ENCODE assay signal across 11 mouse cellular contexts in genomic region chr9:108461675-108462074, GRCm38 (mm10). TPM values are rescaled to one million over a fixed set of nuclear protein-coding genes. Genes with fewer than 3 reads are reported as not detected.
DNase-seq lines count a peak whose midpoint lies in the region; ATAC-seq and TF ChIP-seq lines count a peak whose summit lies in the region.
"Had no signal": no experiment of that assay in that cellular context is flagged by ENCODE, and none has a peak within 500 bp of the region (broad histone marks: within the 10 kb centered on the region; RNA-seq: fewer than 3 reads in every experiment).

No protein-coding gene starts in this region.

- H3K36me3 ChIP-seq in heart, embryonic 12.5 days, result peaks cover 41% of the 10 kb centered on the region
- peaks cover 54% of the 10 kb centered on the region for H3K36me3 ChIP-seq in G1E (replicated peaks)
- peaks cover 48% of the 10 kb centered on the region for H3K36me3 ChIP-seq in hindbrain, embryonic 10.5 days
- peaks cover 29% of the 10 kb centered on the region for H3K36me3 ChIP-seq in macrophage (ENCODE audit: inconsistent target)

- peaks cover 15% of the 10 kb centered on the region for H3K4me1 ChIP-seq in heart, embryonic 12.5 days (replicated peaks)
- H3K4me1 ChIP-seq in G1E (ENCODE audit: insufficient read depth, low read depth, low read length), result peaks cover 48% of the 10 kb centered on the region
- H3K4me1 ChIP-seq in hindbrain, embryonic 10.5 days (replicated peaks), result peaks cover 21% of the 10 kb centered on the region

- no peak overlapping the region for H3K27ac ChIP-seq in heart, embryonic 12.5 days (ENCODE audit: poor library complexity, severe bottlenecking)
- H3K27ac ChIP-seq in hindbrain, embryonic 10.5 days, result peak overlapping the region; percentile 96
- H3K27ac ChIP-seq in macrophage, result no peak overlapping the region

- DNase-seq in heart, postnatal 4 days, result no peak
- no peak for DNase-seq in G1E (ENCODE audit: low spot score)
- DNase-seq in hindbrain, embryonic 10.5 days (ENCODE audit: low spot score), result no peak
- no peak for DNase-seq in cerebellum, adult 8-10 months
- DNase-seq in B cell, adult 2 months, result no peak
- DNase-seq in left cerebral cortex, adult 11 months (ENCODE audit: low spot score), result no peak
- DNase-seq: cerebellum, postnatal 25 days; layer of hippocampus, adult 9-11 months; thymus, postnatal 36 days had no signal

- peak overlapping the region; percentile 80 for H3K4me3 ChIP-seq in heart, embryonic 12.5 days
- H3K4me3 ChIP-seq in G1E (ENCODE audit: low read depth, low read length) (peak overlapping the region; percentile 88), macrophage (ENCODE audit: inconsistent target) (peak overlapping the region; percentile 89)
- peak overlapping the region; percentile 98 for H3K4me3 ChIP-seq in hindbrain, embryonic 10.5 days

- H3K79me2 ChIP-seq in macrophage (ENCODE audit: inconsistent target), result peaks cover 37% of the 10 kb centered on the region

- TF ChIP-seq CTCF in G1E (IDR thresholded peaks at IDR 0.05; ENCODE audit: low read depth, low read length), result no peak

- 86% methylated on average over 5 of the region's 5 CpGs for WGBS in heart, embryonic 12.5 days
- 90% methylated on average over 5 of the region's 5 CpGs for WGBS in hindbrain, embryonic 10.5 days
- 98% methylated on average over 5 of the region's 5 CpGs for WGBS in macrophage (ENCODE audit: missing documents)

- H3K9me3 ChIP-seq in heart, embryonic 12.5 days (replicated peaks), result no peaks in the 10 kb centered on the region
- no peaks in the 10 kb centered on the region for H3K9me3 ChIP-seq in G1E (replicated peaks)
- H3K9me3 ChIP-seq in hindbrain, embryonic 10.5 days, result no peaks in the 10 kb centered on the region

- H3K4me2 ChIP-seq in heart, embryonic 12.5 days, result peak overlapping the region; percentile 96

- no peaks in the 10 kb centered on the region; the same call in 1 of the 2 replicates for H3K27me3 ChIP-seq in heart, embryonic 12.5 days (replicated peaks)
- no peaks in the 10 kb centered on the region for H3K27me3 ChIP-seq in G1E (ENCODE audit: insufficient read depth, low read length)
- H3K27me3 ChIP-seq in hindbrain, embryonic 10.5 days (ENCODE audit: insufficient read depth, poor library complexity, severe bottlenecking), result peaks cover 6% of the 10 kb centered on the region; the same call in 1 of the 2 replicates

- no peak for ATAC-seq in heart, embryonic 12.5 days (ENCODE audit: insufficient number of reproducible peaks, low FRiP score)
- no peak for ATAC-seq in G1E (ENCODE audit: extremely low read depth, insufficient number of reproducible peaks, low FRiP score, poor library complexity, severe bottlenecking)

- peak overlapping the region; percentile 84 for H3K9ac ChIP-seq in heart, embryonic 12.5 days

RNA-seq across cellular contexts. Expression of gene Klhdc8b, which starts 0.3 kb away (rescaled TPM):
- polyA plus RNA-seq in heart, embryonic 12.5 days (2016; fragmentation: Nextera tagmentation; extraction: Ambion mirVana), result 96.5 and 99.1 TPM in 2 replicates
- 10 to 100 TPM; 43.9 to 45.6 TPM for total RNA-seq in heart, postnatal 4 days (2021)
- 14.7 and 21.2 TPM in 2 replicates for total RNA-seq in G1E (2014; fragmentation: Nextera tagmentation)
- total RNA-seq in G1E (2017), result 52.8 and 63.1 TPM in 2 replicates
- polyA plus RNA-seq in G1E (2012), result 112 and 116 TPM in 2 replicates
- polyA plus RNA-seq in hindbrain, embryonic 10.5 days (2016; fragmentation: Nextera tagmentation; extraction: Ambion mirVana), result 29.5 and 41.3 TPM in 2 replicates
- total RNA-seq in macrophage (2018; cell fraction: chromatin; rRNA removed), result 10 to 100 TPM; 17.2 to 49.6 (median 34.8) TPM
- total RNA-seq in macrophage (2018; cell fraction: cytosol; rRNA removed), result 1 to 10 TPM in 9 of 26 experiments, under 1 TPM in 17; 0.10 to 3.1 (median 0.67) TPM
- 10 to 100 TPM in 24 of 26 experiments, 1 to 10 TPM in 2; 7.4 to 27.6 (median 18.3) TPM for total RNA-seq in macrophage (2018; cell fraction: nucleus; rRNA removed)
- 1.5 to 1.9 TPM (median 1.6 TPM) in 3 replicates for polyA plus RNA-seq in macrophage (2018)

RNA-seq across cellular contexts. Expression of gene Ccdc71, which starts 1.3 kb away (rescaled TPM):
- polyA plus RNA-seq in heart, embryonic 12.5 days (2016; fragmentation: Nextera tagmentation; extraction: Ambion mirVana), result 39.1 and 39.2 TPM in 2 replicates
- total RNA-seq in heart, postnatal 4 days (2021), result 10 to 100 TPM; 27.0 to 28.4 TPM
- total RNA-seq in G1E (2014; fragmentation: Nextera tagmentation), result 52.4 and 53.0 TPM in 2 replicates
- total RNA-seq in G1E (2017), result 20.3 and 22.3 TPM in 2 replicates
- 24.1 and 25.6 TPM in 2 replicates for polyA plus RNA-seq in G1E (2012)
- polyA plus RNA-seq in hindbrain, embryonic 10.5 days (2016; fragmentation: Nextera tagmentation; extraction: Ambion mirVana), result 56.1 and 56.9 TPM in 2 replicates
- 10 to 100 TPM in 14 of 26 experiments, 1 to 10 TPM in 12; 3.7 to 17.3 (median 10.7) TPM for total RNA-seq in macrophage (2018; cell fraction: chromatin; rRNA removed)
- 10 to 100 TPM; 11.5 to 24.8 (median 18.2) TPM for total RNA-seq in macrophage (2018; cell fraction: cytosol; rRNA removed)
- 10 to 100 TPM in 16 of 26 experiments, 1 to 10 TPM in 10; 5.2 to 53.5 (median 12.9) TPM for total RNA-seq in macrophage (2018; cell fraction: nucleus; rRNA removed)
- 15.8 to 26.5 TPM (median 19.0 TPM) in 3 replicates for polyA plus RNA-seq in macrophage (2018)

RNA-seq across cellular contexts. Expression of gene Lamb2, which starts 17.9 kb away (rescaled TPM):
- 67.2 and 68.6 TPM in 2 replicates for polyA plus RNA-seq in heart, embryonic 12.5 days (2016; fragmentation: Nextera tagmentation; extraction: Ambion mirVana)
- total RNA-seq in heart, postnatal 4 days (2021), result 100 to 1,000 TPM; 217 to 229 TPM
- 0.15 TPM in 1 of 2 replicates, not detected in the other for total RNA-seq in G1E (2014; fragmentation: Nextera tagmentation)
- total RNA-seq in G1E (2017), result 0.11 and 0.17 TPM in 2 replicates
- polyA plus RNA-seq in G1E (2012), result 0.07 TPM in 2 replicates
- 40.8 and 41.0 TPM in 2 replicates for polyA plus RNA-seq in hindbrain, embryonic 10.5 days (2016; fragmentation: Nextera tagmentation; extraction: Ambion mirVana)
- total RNA-seq in macrophage (2018; cell fraction: chromatin; rRNA removed), result 10 to 100 TPM in 1 of 26 experiments, 1 to 10 TPM in 8, under 1 TPM in 7, not detected in 10; 0.13 to 44.7 (median 1.1) TPM
- 1 to 10 TPM in 3 of 26 experiments, under 1 TPM in 19, not detected in 4; 0.03 to 1.5 (median 0.41) TPM for total RNA-seq in macrophage (2018; cell fraction: cytosol; rRNA removed)
- total RNA-seq in macrophage (2018; cell fraction: nucleus; rRNA removed), result 1 to 10 TPM in 5 of 26 experiments, under 1 TPM in 13, not detected in 8; 0.10 to 6.3 (median 0.86) TPM
- 0.26 to 0.92 TPM (median 0.40 TPM) in 3 replicates for polyA plus RNA-seq in macrophage (2018)

RNA-seq across cellular contexts. Expression of gene BC048562, which starts 25.4 kb away (rescaled TPM):
- polyA plus RNA-seq in heart, embryonic 12.5 days (2016; fragmentation: Nextera tagmentation; extraction: Ambion mirVana), result not detected in 2 replicates
- total RNA-seq in heart, postnatal 4 days (2021), result not detected
- total RNA-seq in G1E (2014; fragmentation: Nextera tagmentation), result not detected in 2 replicates
- total RNA-seq in G1E (2017), result 0.22 TPM in 1 of 2 replicates, not detected in the other
- 0.08 TPM in 1 of 2 replicates, not detected in the other for polyA plus RNA-seq in G1E (2012)
- polyA plus RNA-seq in hindbrain, embryonic 10.5 days (2016; fragmentation: Nextera tagmentation; extraction: Ambion mirVana), result not detected in 2 replicates
- total RNA-seq in macrophage (2018; cell fraction: chromatin; rRNA removed), result not detected
- total RNA-seq in macrophage (2018; cell fraction: cytosol; rRNA removed), result not detected
- not detected for total RNA-seq in macrophage (2018; cell fraction: nucleus; rRNA removed)
- polyA plus RNA-seq in macrophage (2018), result not detected in 3 replicates

RNA-seq across cellular contexts. Expression of gene Usp19, which starts 28.7 kb away (rescaled TPM):
- 78.0 and 84.2 TPM in 2 replicates for polyA plus RNA-seq in heart, embryonic 12.5 days (2016; fragmentation: Nextera tagmentation; extraction: Ambion mirVana)
- 100 to 1,000 TPM; 108 to 109 TPM for total RNA-seq in heart, postnatal 4 days (2021)
- total RNA-seq in G1E (2014; fragmentation: Nextera tagmentation) (70.6 and 197 TPM in 2 replicates), G1E (2017) (41.3 and 44.7 TPM in 2 replicates)
- polyA plus RNA-seq in G1E (2012) (87.7 and 102 TPM in 2 replicates), macrophage (2018) (33.8 to 68.8 TPM (median 46.3 TPM) in 3 replicates)
- polyA plus RNA-seq in hindbrain, embryonic 10.5 days (2016; fragmentation: Nextera tagmentation; extraction: Ambion mirVana), result 86.5 and 87.8 TPM in 2 replicates
- 100 to 1,000 TPM; 166 to 495 (median 318) TPM for total RNA-seq in macrophage (2018; cell fraction: chromatin; rRNA removed)
- 10 to 100 TPM; 43.6 to 81.6 (median 58.9) TPM for total RNA-seq in macrophage (2018; cell fraction: cytosol; rRNA removed)
- total RNA-seq in macrophage (2018; cell fraction: nucleus; rRNA removed), result 100 to 1,000 TPM; 113 to 227 (median 153) TPM

Comparison
In these comparisons a context has a peak if more than half of its experiments do, and no peak if none do; other contexts are left out.
1. RNA of gene Klhdc8b, which starts 0.3 kb away (polyA plus RNA-seq): 112 to 116 TPM in G1E, 96.5 to 99.1 TPM in heart, embryonic 12.5 days and 29.5 to 41.3 TPM in hindbrain, embryonic 10.5 days; 1.5 to 1.9 TPM in macrophage; every median in the first group is over 10 times any median in the second.
2. RNA of gene Lamb2, which starts 17.9 kb away (polyA plus RNA-seq): 67.2 to 68.6 TPM in heart, embryonic 12.5 days and 40.8 to 41.0 TPM in hindbrain, embryonic 10.5 days; 0.26 to 0.92 TPM in macrophage and 0.07 TPM in G1E; every median in the first group is over 10 times any median in the second.
3. Peak in every context shown above with its lines, with median percentiles within 50 percentile points of each other: H3K4me3 ChIP-seq.